Mouse (Mus musculus) kidney, postnatal 0 days (tissue): ENCODE measurements around the gene Fgr. TPM values are rescaled to one million over a fixed set of nuclear protein-coding genes. Genes with fewer than 3 reads are reported as not detected.

Experiments used
- ATAC-seq: fragments of 200-750 bp; cut with Nextera tagmentation; replicated peaks from 2 replicates; pipeline ENCODE4 v1.8.0; 2017; ENCODE audit warnings: low read depth, moderate number of reproducible peaks, moderate TSS enrichment, moderate library complexity; ENCODE audit not compliant: low FRiP score
- DNase-seq: peaks from one replicate; pipeline ENCODE4 v3.0.0-alpha.2; 2016; ENCODE audit warnings: low spot score
- H3K27ac ChIP-seq: fragments of 300-500 bp; sonication (generic); 2 replicates; pipeline ENCODE4 v1.5.1; 2014; ENCODE audit warnings: mild to moderate bottlenecking
- H3K27me3 ChIP-seq: fragments of 300-500 bp; sonication (generic); 2 replicates; pipeline ENCODE4 v1.6.1; 2014; ENCODE audit warnings: low read length, mixed read lengths; ENCODE audit not compliant: insufficient read depth
- H3K36me3 ChIP-seq: fragments of 300-500 bp; sonication (generic); 2 replicates; pipeline ENCODE4 v1.6.1; 2014; ENCODE audit warnings: low read length, mixed read lengths; ENCODE audit not compliant: insufficient read depth
- H3K4me1 ChIP-seq: fragments of 300-500 bp; sonication (generic); replicated peaks from 2 replicates; pipeline ENCODE4 v1.6.1; 2014; ENCODE audit warnings: antibody characterized with exemption, low read length, mixed read lengths; ENCODE audit not compliant: insufficient read depth
- H3K4me2 ChIP-seq: fragments of 300-500 bp; sonication (generic); 2 replicates; pipeline ENCODE4 v1.6.1; 2014; ENCODE audit warnings: mild to moderate bottlenecking, low read length, moderate library complexity, mixed read lengths
- H3K4me3 ChIP-seq: fragments of 300-500 bp; sonication (generic); replicated peaks from 2 replicates; pipeline ENCODE4 v1.5.1; 2014; ENCODE audit warnings: low read depth, low read length
- H3K9ac ChIP-seq: fragments of 300-500 bp; sonication (generic); 2 replicates; pipeline ENCODE4 v1.6.1; 2014; ENCODE audit warnings: low read depth, low read length
- H3K9me3 ChIP-seq: fragments of 300-500 bp; sonication (generic); replicated peaks from 2 replicates; pipeline ENCODE4 v1.6.1; 2016; ENCODE audit warnings: low read length, inconsistent platforms, mixed read lengths
- CTCF ChIP-seq: IDR thresholded peaks from 2 replicates; pipeline ENCODE4 v1.5.1; 2016; ENCODE audit warnings: antibody characterized with exemption, low read depth, mild to moderate bottlenecking, moderate library complexity
- whole genome bisulfite sequencing: fragments of 180-500 bp; shearing (Covaris S2); extraction: QIAGEN DNeasy Blood & Tissue Kit; methylation state at CpG from one replicate; pipeline ENCODE4 v1.1.7; 2014; 5-methylcytosine and 5-hydroxymethylcytosine counted together
- polyA plus RNA-seq: library from polyadenylated mRNA; unstranded; fragments of >200 nt; fragmentation: Nextera tagmentation; extraction: Ambion mirVana; gene quantifications from 2 replicates; pipeline ENCODE4 v1.2.1, GENCODE M21; 2015

The Fgr gene
- polyA plus RNA-seq, 1 experiment from 2014 or later, result 0.51 TPM

DNA sequence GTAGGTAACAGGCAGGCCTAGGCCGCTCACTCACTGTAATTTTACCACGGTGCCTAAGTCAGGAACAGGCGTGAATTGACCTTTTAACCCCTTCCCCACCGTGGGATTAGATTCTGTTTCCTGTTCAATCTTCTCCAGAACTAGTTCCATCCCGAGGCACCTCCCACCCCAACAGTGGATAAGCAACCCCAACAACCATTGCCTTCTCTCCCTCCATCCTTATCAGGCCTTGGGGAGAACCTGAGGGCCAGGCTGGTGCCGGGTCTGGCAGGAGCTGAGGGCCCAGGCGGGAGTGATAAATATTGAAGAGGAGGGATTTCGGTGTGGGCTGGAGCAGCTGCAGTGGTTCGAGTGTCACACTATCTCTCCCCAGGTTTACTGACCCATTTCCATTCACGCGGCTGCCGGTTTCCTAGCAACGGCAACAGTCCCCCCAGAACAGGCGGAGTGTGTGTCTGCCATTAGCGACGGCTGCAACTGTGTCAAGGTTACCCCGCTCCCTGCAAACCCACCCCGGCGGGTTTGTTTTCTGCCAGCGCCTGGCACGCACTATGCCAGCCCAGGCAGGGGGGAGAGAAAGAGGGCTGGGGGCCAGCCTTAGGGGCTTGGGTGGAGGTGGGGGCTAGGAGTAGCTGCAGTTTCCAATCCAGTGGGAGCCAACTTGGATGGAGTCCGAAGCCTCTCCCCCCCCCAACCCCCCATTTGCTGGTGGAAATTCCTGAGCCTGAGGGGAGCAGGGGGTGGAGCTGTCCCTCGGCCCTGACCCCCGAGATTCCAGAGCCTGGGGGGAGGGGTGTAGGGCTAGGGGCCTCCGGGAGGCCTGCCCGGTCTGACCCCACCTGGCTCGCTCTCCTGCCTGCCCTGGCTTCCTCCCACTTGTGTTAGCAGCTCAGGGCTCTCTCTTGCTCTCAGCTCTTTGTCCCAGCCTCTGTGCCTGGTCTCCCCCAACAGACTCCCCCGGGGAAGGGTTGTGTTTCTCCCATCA is 69.0 kb downstream of the Fgr start:
- peak overlapping the region; percentile 0; the same call in 1 of the 2 replicates for H3K4me3 ChIP-seq
- H3K27me3 ChIP-seq, result no peaks in the 10 kb centered on the region
- no peak for ATAC-seq
- no peak for TF ChIP-seq CTCF
- H3K4me2 ChIP-seq, result peak overlapping the region; percentile 48
- peak overlapping the region; percentile 92 for H3K27ac ChIP-seq
- no peaks in the 10 kb centered on the region for H3K36me3 ChIP-seq
- H3K4me1 ChIP-seq, result peaks cover 88% of the 10 kb centered on the region
- H3K9ac ChIP-seq, result peak overlapping the region; percentile 42; the same call in 1 of the 2 replicates
- DNase-seq, result peak; percentile 86
- H3K9me3 ChIP-seq, result no peaks in the 10 kb centered on the region
- 14% methylated on average over 28 of the region's 28 CpGs for WGBS

DNA sequence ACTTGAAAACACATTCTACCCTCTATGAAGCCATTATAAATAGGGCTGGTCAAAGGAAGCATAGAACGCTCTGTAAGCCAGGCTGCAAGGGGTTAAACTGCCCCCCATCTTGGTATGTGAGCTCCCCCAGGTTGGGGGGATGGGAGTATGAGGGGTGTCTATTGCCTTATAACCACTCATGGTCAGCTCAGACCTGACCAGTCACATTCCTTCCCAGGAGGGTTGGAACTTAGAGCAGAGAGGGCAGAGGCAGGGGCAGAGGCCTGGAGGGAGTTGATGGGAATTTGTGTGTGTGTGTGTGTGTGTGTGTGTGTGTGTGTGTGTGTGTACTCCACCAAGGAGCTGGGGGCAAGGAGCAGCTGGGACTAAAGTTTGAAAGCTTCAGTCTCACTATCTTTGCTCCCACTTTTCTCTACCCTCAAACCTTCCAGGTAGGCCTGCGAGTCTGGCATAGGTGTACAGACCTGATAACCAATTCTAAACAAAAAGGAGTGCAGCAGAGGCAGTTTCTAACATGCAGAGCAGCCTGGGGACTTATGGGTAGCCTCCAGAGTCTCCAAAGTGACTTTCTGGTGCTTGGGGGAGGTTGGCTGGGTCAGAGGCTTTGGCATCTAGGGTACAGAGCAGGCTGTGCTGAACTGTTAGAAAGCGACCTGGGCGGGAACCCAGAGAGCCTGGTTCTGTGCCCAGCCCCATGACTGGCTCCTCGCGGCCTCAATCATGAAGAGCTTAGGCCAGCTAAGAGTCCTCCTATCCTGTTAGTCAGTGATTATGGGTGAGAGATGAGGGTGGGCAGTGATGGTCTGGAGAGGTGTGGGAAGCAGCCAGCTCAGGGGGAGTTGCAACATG is 70.1 kb downstream of the Fgr start:
- ATAC-seq (no peak), DNase-seq (no peak)
- 0 out of 2 replicates have a peak overlapping the region, but pooled peaks have one; percentile 35 for H3K9ac ChIP-seq
- H3K4me3 ChIP-seq, result 0 out of 2 replicates have a peak overlapping the region, but pooled peaks have one; percentile 0
- WGBS, result 38% methylated on average over 6 of the region's 6 CpGs
- no peaks in the 10 kb centered on the region for H3K36me3 ChIP-seq
- peak overlapping the region; percentile 92 for H3K27ac ChIP-seq
- peak overlapping the region; percentile 48; the same call in 1 of the 2 replicates for H3K4me2 ChIP-seq
- no peaks in the 10 kb centered on the region for H3K27me3 ChIP-seq
- no peaks in the 10 kb centered on the region for H3K9me3 ChIP-seq
- TF ChIP-seq CTCF, result no peak
- H3K4me1 ChIP-seq, result peaks cover 85% of the 10 kb centered on the region

DNA sequence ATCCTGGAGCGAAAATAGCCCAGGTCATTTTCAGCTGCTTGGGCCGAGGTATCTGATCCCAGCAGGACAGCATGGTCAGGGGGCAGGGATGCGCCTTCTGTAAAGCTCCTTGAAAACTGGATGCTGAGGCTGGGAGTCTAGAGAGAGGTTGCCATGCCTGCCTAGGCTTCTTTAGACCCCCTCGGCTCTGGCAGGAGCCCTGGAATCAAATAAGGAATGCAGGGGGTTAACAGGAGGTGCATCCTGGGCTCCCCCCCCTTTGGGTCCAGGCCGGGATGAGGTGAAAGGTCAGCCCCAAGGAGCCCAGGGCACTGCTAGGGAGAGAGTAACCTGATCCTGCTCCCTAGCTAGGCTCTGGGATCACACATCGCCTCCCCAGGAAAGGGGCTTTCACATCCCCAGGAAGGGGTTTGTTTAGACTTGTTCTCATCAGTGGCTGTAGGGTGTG is 70.8 kb downstream of the Fgr start:
- H3K27me3 ChIP-seq, result no peaks in the 10 kb centered on the region
- 26% methylated on average over 6 of the region's 6 CpGs for WGBS
- no peaks in the 10 kb centered on the region for H3K36me3 ChIP-seq
- TF ChIP-seq CTCF, result no peak
- H3K4me1 ChIP-seq, result peaks cover 89% of the 10 kb centered on the region
- ATAC-seq (no peak), DNase-seq (peak; percentile 62)
- no peaks in the 10 kb centered on the region for H3K9me3 ChIP-seq
- 0 out of 2 replicates have a peak overlapping the region, but pooled peaks have one; percentile 1 for H3K4me2 ChIP-seq
- H3K9ac ChIP-seq, result 0 out of 2 replicates have a peak overlapping the region, but pooled peaks have one; percentile 35
- no peak overlapping the region for H3K4me3 ChIP-seq
- H3K27ac ChIP-seq, result peak overlapping the region; percentile 92

DNA sequence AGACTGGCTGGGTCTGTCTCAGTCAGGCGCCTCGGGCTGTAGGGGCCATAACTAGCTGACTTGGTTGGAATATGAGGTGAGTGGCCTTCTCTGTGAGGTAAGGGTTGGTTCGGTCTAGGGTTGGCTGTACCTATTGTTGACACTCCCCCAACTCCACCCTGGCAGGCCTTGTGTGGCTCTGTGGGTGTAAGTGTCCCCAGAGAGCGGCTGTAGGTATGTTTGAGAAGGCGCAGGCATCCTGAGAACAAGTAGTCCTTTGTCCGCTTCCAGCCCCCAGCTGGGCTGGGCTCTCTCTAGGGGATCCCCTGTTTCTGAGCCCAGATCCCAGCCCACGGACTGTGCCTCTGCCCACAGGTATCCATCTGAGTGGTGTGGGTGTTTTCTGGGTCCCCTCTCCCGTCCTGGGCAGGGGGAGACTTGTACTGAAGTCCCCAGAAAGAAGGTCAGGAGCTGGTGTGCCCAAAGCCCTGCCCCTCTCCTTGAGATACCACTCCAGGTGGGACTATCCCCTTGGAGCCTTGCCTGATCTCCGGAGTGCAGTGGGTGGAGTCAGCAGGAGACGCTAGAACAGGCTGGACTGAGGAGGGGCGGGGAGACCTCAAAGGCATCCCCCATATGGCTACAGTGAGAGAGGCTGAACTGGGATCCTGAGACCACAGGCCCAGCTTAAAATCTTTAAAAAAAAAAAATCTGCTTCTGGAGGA is 72.0 kb downstream of the Fgr start:
- Histone ChIP-seq H3K9me3 (no peaks in the 10 kb centered on the region), H3K4me1 (peaks cover 90% of the 10 kb centered on the region), H3K36me3 (no peaks in the 10 kb centered on the region), H3K27me3 (no peaks in the 10 kb centered on the region), H3K4me2 (no peak overlapping the region), H3K4me3 (no peak overlapping the region), H3K27ac (peak overlapping the region; percentile 92; the same call in 1 of the 2 replicates), H3K9ac (no peak overlapping the region)
- ATAC-seq, result no peak
- no peak for DNase-seq
- 42% methylated on average over 11 of the region's 11 CpGs for WGBS
- TF ChIP-seq CTCF, result no peak

DNA sequence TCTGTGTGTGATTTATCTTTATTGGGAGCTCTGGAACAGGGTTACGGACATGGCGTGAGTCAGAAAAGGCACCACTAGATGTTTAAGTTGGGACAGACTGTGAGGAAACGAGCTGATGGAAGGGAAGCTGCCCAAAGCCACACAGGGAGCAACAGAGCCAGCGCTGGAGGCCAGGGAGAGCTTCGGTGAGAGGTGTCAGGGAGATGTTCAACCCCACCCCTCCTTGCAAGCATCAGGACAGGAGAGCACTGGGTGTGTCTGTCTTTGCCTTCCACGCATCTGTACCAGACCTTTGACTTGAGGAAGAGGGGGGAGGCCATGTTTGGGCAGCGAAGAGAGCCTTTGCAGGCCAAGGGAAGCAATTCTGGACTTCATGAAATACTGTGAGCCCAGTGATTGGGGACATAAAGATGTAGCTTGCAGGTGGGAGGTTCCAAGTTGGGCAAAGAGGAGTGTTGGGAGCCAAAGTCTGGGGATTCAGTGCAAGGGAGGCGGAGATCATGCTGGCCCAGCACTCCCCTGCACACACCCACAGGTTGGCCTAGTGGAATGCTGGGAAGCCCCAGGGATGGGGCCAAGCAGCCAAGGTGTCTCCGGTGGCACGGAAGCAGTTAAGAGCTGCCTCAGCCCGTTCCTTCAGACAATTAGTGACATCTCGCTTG is 72.9 kb downstream of the Fgr start:
- ATAC-seq (no peak), DNase-seq (no peak)

More for the DNA sequence above, 72.9 kb downstream of the Fgr start:
- H3K27me3 ChIP-seq, result no peaks in the 10 kb centered on the region
- peak overlapping the region; percentile 54; the same call in 1 of the 2 replicates for H3K27ac ChIP-seq
- 37% methylated on average over 12 of the region's 12 CpGs for WGBS
- H3K9ac ChIP-seq, result no peak overlapping the region
- H3K4me2 ChIP-seq, result no peak overlapping the region
- no peaks in the 10 kb centered on the region for H3K36me3 ChIP-seq
- no peak for TF ChIP-seq CTCF
- H3K4me1 ChIP-seq, result peaks cover 86% of the 10 kb centered on the region
- H3K4me3 ChIP-seq, result no peak overlapping the region
- no peaks in the 10 kb centered on the region for H3K9me3 ChIP-seq
